ENCODE assay signal across 34 mouse cellular contexts in genomic region chr4:22098605-22099004, GRCm38 (mm10).
"Had no signal": no experiment of that assay in that cellular context is flagged by ENCODE, and none has a peak within 500 bp of the region (broad histone marks: within the 10 kb centered on the region; RNA-seq: fewer than 3 reads in every experiment).

No protein-coding gene starts in this region.

- H3K36me3 ChIP-seq: heart, embryonic 12.5 days; heart, embryonic 13.5 days; heart, embryonic 15.5 days; hindbrain, embryonic 10.5 days; hindbrain, embryonic 12.5 days; hindbrain, embryonic 13.5 days; hindbrain, embryonic 15.5 days; intestine, embryonic 15.5 days; kidney, embryonic 15.5 days had no signal

- H3K4me2 ChIP-seq: heart, embryonic 11.5 days; heart, embryonic 12.5 days; heart, embryonic 13.5 days; heart, embryonic 15.5 days; hindbrain, embryonic 12.5 days; hindbrain, embryonic 13.5 days; hindbrain, embryonic 14.5 days; hindbrain, embryonic 15.5 days; intestine, embryonic 15.5 days; kidney, embryonic 15.5 days had no signal

- H3K4me1 ChIP-seq: heart, embryonic 12.5 days; heart, embryonic 13.5 days; heart, embryonic 15.5 days; intestine, embryonic 15.5 days; kidney, embryonic 15.5 days had no signal

- ATAC-seq: hindbrain, embryonic 16.5 days; hindbrain, postnatal 0 days; intestine, embryonic 15.5 days; intestine, embryonic 16.5 days; intestine, postnatal 0 days had no signal

- H3K9ac ChIP-seq: heart, embryonic 12.5 days; heart, embryonic 13.5 days; heart, embryonic 15.5 days; hindbrain, embryonic 12.5 days; hindbrain, embryonic 13.5 days; hindbrain, embryonic 14.5 days; hindbrain, embryonic 15.5 days; intestine, embryonic 15.5 days; kidney, embryonic 15.5 days had no signal

- H3K4me3 ChIP-seq: heart, embryonic 12.5 days; heart, embryonic 13.5 days; heart, embryonic 15.5 days; hindbrain, embryonic 10.5 days; hindbrain, embryonic 12.5 days; hindbrain, embryonic 13.5 days; hindbrain, embryonic 15.5 days; intestine, embryonic 15.5 days; kidney, embryonic 15.5 days; layer of hippocampus, adult 2 months; left cerebral cortex, adult 2 months had no signal

- H3K9me3 ChIP-seq: heart, embryonic 12.5 days; heart, embryonic 13.5 days; heart, embryonic 15.5 days; hindbrain, embryonic 10.5 days; hindbrain, embryonic 12.5 days; hindbrain, embryonic 13.5 days; hindbrain, embryonic 15.5 days; intestine, embryonic 15.5 days; kidney, embryonic 15.5 days had no signal

- H3K27me3 ChIP-seq: heart, embryonic 12.5 days; heart, embryonic 13.5 days; heart, embryonic 15.5 days; hindbrain, embryonic 12.5 days; hindbrain, embryonic 13.5 days; hindbrain, embryonic 15.5 days; intestine, embryonic 15.5 days; kidney, embryonic 15.5 days had no signal

- DNase-seq: heart, postnatal 10 days; heart, postnatal 14 days; heart, postnatal 36 days; heart, postnatal 4 days; kidney, adult 11 months; kidney, adult 18-20 months; kidney, adult 2 months; kidney, adult 8-10 months; kidney, adult 9 months; kidney, postnatal 10 days; kidney, postnatal 14 days; kidney, postnatal 25 days; kidney, postnatal 36 days; kidney, postnatal 4 days; layer of hippocampus, adult 9-11 months; layer of hippocampus, postnatal 36 days had no signal

- H3K27ac ChIP-seq: heart, embryonic 13.5 days; heart, embryonic 15.5 days; hindbrain, embryonic 10.5 days; hindbrain, embryonic 12.5 days; hindbrain, embryonic 13.5 days; hindbrain, embryonic 14.5 days; hindbrain, embryonic 15.5 days; hindbrain, postnatal 0 days; intestine, embryonic 15.5 days; kidney, embryonic 15.5 days; kidney, postnatal 0 days; layer of hippocampus, adult 2 months; left cerebral cortex, adult 2 months had no signal
